Mouse (Mus musculus) olfactory bulb, adult 2 months (tissue): Measurements from ENCODE around the gene Kif5a.

ENCODE experiments used
- CTCF ChIP-seq: fragments of 200-500 bp; IDR thresholded peaks from 2 replicates; pipeline ENCODE4 v1.5.1; 2012; ENCODE audit warnings: low read depth, mild to moderate bottlenecking, low read length, moderate library complexity; ENCODE audit not compliant: insufficient read depth
- POLR2A ChIP-seq: fragments of 200-500 bp; IDR thresholded peaks from 2 replicates; pipeline ENCODE4 v1.6.1; 2012; ENCODE audit warnings: mild to moderate bottlenecking, low read depth, low read length, moderate library complexity; ENCODE audit not compliant: insufficient read depth

GRCm38 (mm10) chr10:127193011-127193410, 70.1 kb downstream of the Kif5a start:
- TF ChIP-seq CTCF = no peak
- no peak for TF ChIP-seq POLR2A
